Mouse (Mus musculus) small intestine, adult 2 months (tissue): Measurements from ENCODE around the gene Trhde.

Experiments used
- CTCF ChIP-seq: fragments of 200-500 bp; IDR thresholded peaks from 2 replicates; pipeline ENCODE4 v1.5.1; 2012; ENCODE audit warnings: low read depth, mild to moderate bottlenecking, control low read depth, inconsistent platforms, low read length, moderate library complexity, mixed read lengths; ENCODE audit not compliant: insufficient replicate concordance, insufficient read length; ENCODE audit errors: extremely low read depth
- POLR2A ChIP-seq: fragments of 200-500 bp; IDR thresholded peaks from 2 replicates; pipeline ENCODE4 v1.6.1; 2012; ENCODE audit warnings: low read depth, mild to moderate bottlenecking, control low read depth, inconsistent platforms, low read length, moderate library complexity

- TF ChIP-seq POLR2A (no peak), CTCF (no peak)
Measured at GRCm38 (mm10) chr10:114671791-114672415, 130.2 kb downstream of the Trhde start.
